Mouse (Mus musculus) heart, adult 8-10 months (tissue): ENCODE data around the gene Gng2. TPM values are rescaled to one million over a fixed set of nuclear protein-coding genes. Genes with fewer than 3 reads are reported as not detected.
A peak's percentile ranks its signal among the peaks of the same experiment; 100 is the strongest.

Source experiments
- DNase-seq: peaks from one replicate; pipeline ENCODE4 v3.0.0; 2022; ENCODE audit warnings: low spot score
- total RNA-seq, 4 experiments: library from RNA; stranded (reverse); gene quantifications; 2 replicates each; pipeline ENCODE4 v1.2.4; 2022

Gng2 gene
- total RNA-seq, 4 experiments from 2014 or later = 9.1 to 14.0 (median 11.4) TPM

DNA sequence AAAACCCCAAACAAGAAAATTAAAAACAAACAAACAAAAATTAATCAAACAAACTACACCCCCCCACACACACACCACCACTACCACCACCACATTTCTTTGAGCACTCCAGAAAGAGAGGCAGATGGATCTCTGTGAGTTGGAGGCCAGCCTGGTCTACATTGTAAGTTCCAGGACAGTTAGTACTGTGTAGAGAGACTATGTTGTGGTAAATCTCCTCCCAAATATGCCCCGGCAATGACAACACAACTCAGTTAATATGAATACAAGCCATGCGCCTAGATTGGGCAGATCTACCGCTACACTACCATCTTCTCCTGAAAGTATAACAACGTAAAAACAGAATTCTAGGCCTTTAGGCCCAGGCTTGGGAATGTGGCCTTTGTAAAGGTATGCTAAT, 117.1 kb downstream of the Gng2 start:
- DNase-seq = no peak

DNA sequence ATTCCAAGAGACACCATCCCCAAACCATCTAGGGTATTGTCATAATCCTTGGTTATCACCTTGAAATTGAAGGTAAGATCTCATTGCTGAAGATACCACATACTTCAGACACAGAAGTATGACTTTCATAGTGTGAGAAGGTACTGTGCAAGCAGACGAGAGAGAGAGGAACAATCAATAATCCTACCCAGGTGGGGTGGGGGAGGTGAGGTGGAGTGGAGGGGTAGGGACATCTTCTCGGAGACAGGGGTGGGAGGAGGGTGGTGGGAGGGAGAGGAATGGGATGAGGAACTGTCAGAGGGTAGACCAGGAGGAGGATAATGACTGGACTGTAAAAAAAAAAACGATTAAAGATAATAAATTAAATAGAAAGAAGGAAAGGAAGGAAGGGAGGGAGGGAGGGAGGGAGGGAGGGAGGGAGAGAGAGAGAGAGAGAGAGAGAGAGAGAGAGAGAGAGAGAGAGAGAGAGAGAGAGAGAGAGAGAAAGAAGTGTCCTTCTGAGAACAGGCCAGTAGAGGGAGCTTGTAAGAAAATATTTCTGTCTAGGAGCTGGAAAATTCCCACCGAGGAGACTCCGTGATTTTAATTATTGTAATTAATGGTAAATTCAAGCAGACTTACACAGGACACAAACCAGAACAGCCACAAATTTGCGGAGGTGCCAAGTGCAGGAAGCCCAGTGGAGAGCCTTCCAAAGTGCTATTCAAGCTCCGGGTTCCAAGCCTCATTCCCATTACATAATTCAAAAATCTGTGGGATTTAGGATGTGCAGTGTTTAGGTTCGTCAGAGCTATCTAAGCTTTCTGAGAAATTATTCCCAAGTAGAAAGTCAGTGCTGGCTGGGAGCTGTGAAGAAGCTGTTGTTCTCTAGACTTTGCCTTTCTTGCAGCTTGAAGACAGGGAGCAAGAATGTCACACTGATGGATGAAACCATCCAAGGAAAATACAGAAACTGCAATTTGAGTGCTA, 118.3 kb downstream of the Gng2 start:
- DNase-seq = no peak

DNA sequence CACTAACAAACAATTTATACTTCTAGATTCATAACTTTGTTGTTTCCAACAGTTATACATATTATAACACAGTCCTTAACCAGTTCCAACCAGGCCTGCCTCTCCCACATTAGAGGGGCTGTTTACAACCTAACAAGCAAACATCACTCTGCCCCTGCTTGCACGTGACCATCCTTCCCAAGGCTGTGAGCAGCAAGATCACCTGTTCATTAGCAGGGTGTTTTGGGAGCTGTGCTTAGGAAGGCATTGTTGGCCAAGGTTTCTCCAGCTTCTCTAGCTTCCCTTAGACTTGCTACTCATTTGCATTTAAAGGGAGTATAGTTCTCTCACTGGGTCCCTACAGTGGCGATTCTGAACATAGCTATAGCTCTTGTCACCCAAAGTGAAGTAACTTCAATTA, 119.1 kb downstream of the Gng2 start:
- no peak for DNase-seq

DNA sequence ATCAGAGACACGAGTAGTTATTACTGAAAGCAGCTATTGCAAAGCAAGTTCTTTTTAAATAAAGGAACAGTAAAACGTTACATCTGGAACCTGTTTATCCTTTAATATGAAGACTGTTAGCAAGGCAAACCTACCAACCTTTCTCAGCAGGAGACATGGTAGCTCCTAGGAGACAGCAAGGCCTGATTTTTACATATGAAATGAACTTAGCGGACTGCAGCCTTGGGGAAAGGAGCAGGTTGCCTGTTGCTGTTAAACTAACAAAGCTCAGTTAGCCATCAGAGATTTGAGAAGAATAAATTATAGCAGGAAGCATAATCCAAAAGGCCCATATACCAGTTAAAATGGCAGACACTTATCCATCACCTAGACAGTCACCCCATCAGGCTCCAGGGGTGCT, 124.0 kb downstream of the Gng2 start:
- DNase-seq = no peak

DNA sequence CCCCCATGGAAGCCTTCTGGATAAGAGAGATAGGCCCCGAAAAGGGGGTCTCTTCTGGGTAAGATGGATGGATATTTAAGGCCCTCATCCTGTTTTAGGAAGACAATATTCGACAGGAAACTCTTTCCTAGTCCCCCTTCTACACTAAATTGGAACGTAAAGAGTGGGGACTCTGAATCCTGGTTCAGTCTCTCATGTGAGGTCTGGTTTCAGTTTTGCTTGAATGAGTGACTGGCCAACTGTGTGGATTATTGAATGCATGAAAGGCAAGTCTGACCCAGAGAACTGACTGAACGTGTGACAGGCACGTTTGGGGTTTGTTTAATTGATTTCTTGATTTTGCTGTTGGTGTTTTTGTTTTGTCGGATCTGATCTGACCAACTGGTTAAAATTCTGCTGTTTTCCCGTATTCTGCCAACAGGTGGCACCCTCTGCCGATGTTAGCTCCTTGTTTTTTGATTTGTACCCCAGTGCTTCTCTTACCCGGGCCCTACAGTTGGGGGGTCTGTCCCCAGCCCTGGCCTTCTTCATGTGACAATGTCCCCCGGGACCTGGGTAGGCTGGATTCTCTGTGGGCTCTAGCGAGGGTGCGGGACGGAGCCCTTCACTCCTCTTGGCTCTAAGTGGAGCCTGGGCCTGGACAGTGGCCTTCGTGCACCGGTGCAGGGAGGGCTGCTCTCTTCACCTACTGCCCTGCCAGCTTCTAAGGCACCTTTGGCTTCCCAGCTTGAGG, 137.7 kb downstream of the Gng2 start:
- DNase-seq = peak; percentile 52

DNA sequence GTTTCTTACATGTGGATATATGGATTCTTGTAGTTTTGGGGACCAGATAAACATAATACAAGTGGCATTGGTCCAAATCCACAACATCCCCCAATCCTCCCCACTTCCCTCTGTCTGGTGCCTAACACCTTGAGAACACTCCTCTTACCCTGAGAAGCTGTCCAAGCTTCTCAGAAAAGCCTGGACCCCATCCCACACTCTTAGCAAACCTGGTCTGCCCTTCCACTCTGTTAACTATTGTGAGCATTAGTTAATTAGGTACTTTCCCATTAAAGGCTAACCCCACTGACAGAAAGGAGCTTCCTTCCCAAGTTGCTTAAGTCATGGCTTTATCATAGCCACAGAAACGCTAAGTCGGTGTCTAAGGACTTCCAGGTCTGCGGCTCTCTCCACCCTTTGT, 141.1 kb downstream of the Gng2 start:
- DNase-seq = no peak

DNA sequence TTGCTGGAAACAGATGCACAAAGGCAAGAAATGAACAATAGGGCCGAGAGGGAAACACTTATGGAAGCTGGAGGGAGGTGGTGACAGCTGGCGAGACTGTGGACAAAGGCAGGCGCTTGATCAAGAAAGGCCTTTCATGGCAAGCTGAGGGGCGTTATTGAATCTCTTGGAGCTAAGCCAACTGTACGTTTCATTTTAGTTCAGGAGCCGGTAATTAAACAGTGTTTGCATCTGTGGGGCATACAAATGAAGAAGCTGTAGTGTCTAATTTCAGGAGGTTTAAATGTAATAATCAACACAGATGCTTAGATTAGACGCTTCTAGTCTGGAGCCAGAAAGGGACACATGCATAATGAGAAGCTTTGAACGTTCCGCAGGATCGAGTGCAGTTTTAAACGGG, 151.9 kb downstream of the Gng2 start:
- DNase-seq = no peak

DNA sequence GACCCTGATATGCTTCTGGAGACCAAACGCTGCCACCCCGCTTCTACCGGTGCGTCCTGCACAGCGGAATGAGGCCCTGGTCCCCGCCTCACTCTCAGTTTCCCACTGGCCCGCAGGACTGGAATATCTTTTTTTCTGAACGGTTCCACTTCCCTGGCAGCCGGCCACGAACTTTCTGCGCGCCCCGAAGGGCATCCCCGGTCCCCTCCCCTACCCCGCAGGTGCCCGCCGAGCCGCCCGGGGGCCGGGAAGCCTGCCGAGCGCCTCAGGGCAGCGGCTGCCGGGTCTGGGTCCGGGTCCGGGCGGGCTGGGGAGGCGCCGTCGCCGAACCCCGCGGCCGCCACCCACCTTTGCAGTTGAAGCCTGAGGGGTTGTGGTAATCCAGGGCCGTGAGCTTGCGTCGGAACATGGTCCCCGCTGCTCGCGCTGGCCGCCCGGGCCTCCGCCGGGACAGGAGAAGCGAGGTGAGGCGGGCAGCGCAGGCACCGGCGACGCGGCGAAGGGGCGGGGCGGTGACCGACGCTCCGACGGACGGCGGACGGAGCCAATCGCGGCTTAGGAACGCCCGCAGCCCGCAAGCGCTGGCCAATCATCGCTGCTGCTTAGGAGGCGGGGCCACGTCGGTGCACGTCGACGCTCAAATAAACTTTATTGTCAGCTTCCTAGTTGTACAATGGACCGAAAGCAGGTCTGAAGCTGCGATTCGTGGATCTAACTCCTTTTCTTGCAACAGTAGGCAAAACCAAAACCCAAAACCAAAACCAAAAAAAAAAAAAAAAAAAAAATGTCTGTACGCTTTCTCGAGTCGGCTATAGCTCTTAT, 153.9 kb downstream of the Gng2 start, which contains the start of gene Rtraf:
Rtraf (minus strand) TSS at position 504 of the 822 bp plus-strand sequence.
- peak; percentile 89 for DNase-seq

Other genes starting within 250 kb of the Gng2 start
- 10 to 100 TPM; 17.5 to 19.7 (median 18.4) TPM for gene Nid2, start 226.4 kb downstream of the Gng2 start, total RNA-seq
- 10 to 100 TPM; 61.4 to 74.2 (median 69.8) TPM for gene Rtraf, start 153.8 kb downstream of the Gng2 start, total RNA-seq
- gene Saysd1, start 160.9 kb upstream of the Gng2 start, total RNA-seq = 1 to 10 TPM; 2.6 to 3.2 (median 2.7) TPM
- 1 to 10 TPM in 1 of 4 experiments, under 1 TPM in 3; 0.52 to 1.3 (median 0.75) TPM for gene Kcnk5, start 204.2 kb upstream of the Gng2 start, total RNA-seq